Mouse (Mus musculus): ENCODE measurements around the gene Nutm1. TPM values are rescaled to one million over a fixed set of nuclear protein-coding genes. Genes with fewer than 3 reads are reported as not detected.

Nutm1 gene
- total RNA-seq (2023) = not detected in 4 replicates

GRCm38 (mm10) chr2:112259241-112259962, at the start of gene Nutm1:
TSS of gene Nutm1 (minus strand) at chr2:112259291.

DNA sequence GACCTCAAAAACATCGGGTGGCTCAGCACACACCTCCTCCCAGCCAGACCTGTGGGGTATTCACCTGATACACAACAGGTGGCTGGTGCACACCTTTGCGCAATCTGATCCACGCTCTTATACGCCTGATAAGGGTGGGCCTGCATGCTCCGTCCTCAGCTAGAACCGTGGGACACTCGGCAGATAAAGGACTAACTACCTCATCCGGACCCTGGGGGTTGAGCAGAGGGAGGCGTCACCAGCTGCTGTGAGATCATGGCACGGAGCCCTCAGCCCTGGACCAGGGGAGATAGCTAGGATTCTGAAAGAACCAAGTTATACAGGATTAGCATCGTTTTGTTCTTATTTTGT, 7.1 kb upstream of the Nutm1 start, which contains the start of gene Gm21985:
TSS of gene Gm21985 (plus strand) at position 73 of the 351 bp plus-strand sequence.

DNA sequence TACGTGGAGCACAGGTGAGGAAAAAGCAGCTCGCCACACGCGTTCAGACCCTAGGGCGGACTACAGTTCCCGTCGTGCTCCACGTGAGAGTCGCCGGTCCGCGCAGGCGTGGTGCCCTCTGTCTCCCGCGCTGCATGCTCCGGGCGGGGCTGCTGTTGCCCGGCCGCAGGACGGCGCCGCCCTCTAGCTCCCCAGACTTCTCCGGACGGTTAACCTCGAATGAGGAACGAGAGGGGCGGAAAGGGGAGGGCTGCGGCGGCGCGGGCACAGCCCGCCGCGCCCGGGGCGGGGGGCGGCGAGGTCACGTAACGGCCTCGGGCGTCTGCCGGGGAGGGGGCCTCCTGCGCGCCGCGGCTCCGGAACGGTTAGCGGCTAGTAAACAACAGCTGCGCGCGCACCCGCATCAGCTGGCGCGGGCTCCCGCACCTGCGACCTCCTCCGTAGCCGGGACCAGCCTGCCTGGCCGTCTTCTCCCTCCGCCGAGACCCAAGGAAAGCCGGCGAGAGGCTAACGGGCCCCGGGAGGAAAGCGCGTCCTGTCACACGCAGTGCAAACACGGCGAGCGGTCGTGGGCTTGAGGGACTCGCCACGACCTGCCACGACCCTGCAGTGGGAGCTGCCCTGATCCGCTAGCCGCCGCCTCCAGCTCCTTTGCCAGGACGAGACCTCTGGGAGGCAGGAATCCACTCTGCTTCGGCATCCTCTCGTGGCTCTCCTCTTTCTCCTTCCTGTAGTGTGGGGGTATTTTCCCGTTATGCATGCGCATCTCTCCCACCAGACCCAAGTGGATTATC, 6.6 kb upstream of the Nutm1 start, which contains the start of gene Slc12a6:
TSS of gene Slc12a6 (plus strand) at position 378 of the 794 bp plus-strand sequence.

GRCm38 (mm10) chr2:112261748-112262653, 2.9 kb upstream of the Nutm1 start, which contains the start of gene Nop10:
TSS of gene Nop10 (plus strand) at chr2:112261926.

DNA sequence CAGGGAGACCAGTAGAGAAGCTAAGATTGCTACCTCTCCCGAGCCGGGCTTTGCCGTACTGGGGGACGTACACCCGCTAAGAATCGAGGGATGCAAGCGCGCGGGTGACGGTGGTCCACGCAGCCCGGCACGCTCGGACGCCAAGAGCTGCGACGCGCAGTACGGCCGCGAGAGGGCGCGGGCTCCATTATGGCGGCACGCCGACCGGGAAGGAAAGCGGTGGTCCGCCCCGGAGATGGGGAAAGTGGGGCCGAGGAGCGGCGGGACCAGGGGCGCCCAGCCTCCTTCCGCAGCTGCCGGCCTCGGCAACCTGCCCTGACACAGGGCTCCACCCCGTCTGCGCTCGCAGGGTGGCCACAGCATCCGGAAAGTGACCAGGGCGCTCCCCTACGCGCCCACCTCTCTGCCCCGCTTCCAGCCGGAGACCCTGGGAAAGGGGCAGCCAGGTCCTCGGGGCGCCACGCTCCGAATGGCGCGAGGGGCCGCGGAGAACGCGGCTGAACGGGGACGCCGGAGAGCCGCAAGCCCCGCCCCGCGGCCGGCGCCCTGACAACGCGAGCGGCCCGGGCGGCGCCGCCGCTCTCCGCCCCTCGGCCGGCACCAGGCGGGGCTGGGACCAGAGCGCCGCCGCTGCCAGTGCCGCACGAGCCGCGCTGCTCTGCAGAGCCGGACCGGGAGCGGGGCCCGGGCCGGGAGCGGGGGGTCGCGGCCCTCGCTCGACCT, 19.7 kb downstream of the Nutm1 start, which contains the start of gene Lpcat4:
TSS of gene Lpcat4 (plus strand) at position 257 of the 723 bp plus-strand sequence.

Other genes starting within 250 kb of the Nutm1 start
- not detected in 4 replicates for gene Olfr1310, start 246.6 kb downstream of the Nutm1 start, total RNA-seq (2023)
- gene Olfr1311, start 234.9 kb downstream of the Nutm1 start, total RNA-seq (2023) = not detected in 4 replicates
- not detected in 4 replicates for gene Olfr1312, start 209.1 kb downstream of the Nutm1 start, total RNA-seq (2023)
- gene Olfr1313, start 181.4 kb downstream of the Nutm1 start, total RNA-seq (2023) = not detected in 4 replicates
- not detected in 4 replicates for gene Olfr1314, start 162.5 kb downstream of the Nutm1 start, total RNA-seq (2023)
- gene Olfr1315-ps1, start 143.9 kb downstream of the Nutm1 start, total RNA-seq (2023) = not detected in 4 replicates
- gene Olfr1316, start 124.3 kb downstream of the Nutm1 start, total RNA-seq (2023) = not detected in 4 replicates
- gene Olfr1317, start 119.0 kb downstream of the Nutm1 start, total RNA-seq (2023) = not detected in 4 replicates
- gene Olfr1318, start 105.1 kb downstream of the Nutm1 start, total RNA-seq (2023) = not detected in 4 replicates
- 8.8 to 11.3 TPM (median 9.9 TPM) in 4 replicates for gene Lpcat4, start 19.8 kb downstream of the Nutm1 start, total RNA-seq (2023)
- gene Nop10, start 2.6 kb upstream of the Nutm1 start, total RNA-seq (2023) = 66.2 to 72.1 TPM (median 69.1 TPM) in 4 replicates
- 319 to 321 TPM (median 320 TPM) in 4 replicates for gene Slc12a6, start 6.5 kb upstream of the Nutm1 start, total RNA-seq (2023)
- gene Gm21985, start 7.0 kb upstream of the Nutm1 start, total RNA-seq (2023) = 0.40 to 1.4 TPM (median 1.3 TPM) in 3 of 4 replicates, not detected in the other
- gene Emc4, start 108.7 kb upstream of the Nutm1 start, total RNA-seq (2023) = 21.4 to 29.9 TPM (median 26.6 TPM) in 4 replicates
- 8.8 to 11.4 TPM (median 10.3 TPM) in 4 replicates for gene Katnbl1, start 119.9 kb upstream of the Nutm1 start, total RNA-seq (2023)
- 10.0 to 11.6 TPM (median 10.8 TPM) in 4 replicates for gene Emc7, start 195.7 kb upstream of the Nutm1 start, total RNA-seq (2023)
- gene Chrm5, start 221.5 kb upstream of the Nutm1 start, total RNA-seq (2023) = not detected in 4 replicates
- 13.8 to 15.9 TPM (median 14.7 TPM) in 4 replicates for gene Aven, start 233.7 kb upstream of the Nutm1 start, total RNA-seq (2023)